Mouse (Mus musculus) kidney, postnatal 25 days (tissue): Measurements from ENCODE around the gene Iqgap1.
A peak's percentile ranks its signal among the peaks of the same experiment; 100 is the strongest.

Experiments
- DNase-seq, 2 experiments: peaks; one replicate each; pipeline ENCODE4 v3.0.0; 2021; ENCODE audit warnings: mixed read lengths in 2 of 2

The Iqgap1 gene

GRCm38 (mm10) chr7:80704066-80704465 lies 121.7 kb downstream of the Iqgap1 start:
- DNase-seq = no peak

GRCm38 (mm10) chr7:80702510-80702909 lies 123.3 kb downstream of the Iqgap1 start:
- DNase-seq = no peak

- no peak for DNase-seq
Observed at GRCm38 (mm10) chr7:80699709-80700108, 126.1 kb downstream of the Iqgap1 start.

- DNase-seq = no peak
Observed at GRCm38 (mm10) chr7:80698940-80699339, 126.8 kb downstream of the Iqgap1 start.

GRCm38 (mm10) chr7:80697859-80698258 lies 127.9 kb downstream of the Iqgap1 start:
- no peak for DNase-seq

- DNase-seq = no peak
Observed at GRCm38 (mm10) chr7:80696903-80697302, 128.9 kb downstream of the Iqgap1 start.

- DNase-seq = no peak
Observed at GRCm38 (mm10) chr7:80696334-80696733, 129.4 kb downstream of the Iqgap1 start.

GRCm38 (mm10) chr7:80692472-80692871 lies 133.3 kb downstream of the Iqgap1 start:
- no peak for DNase-seq

GRCm38 (mm10) chr7:80691131-80691530 lies 134.6 kb downstream of the Iqgap1 start:
- no peak for DNase-seq

GRCm38 (mm10) chr7:80689221-80689591 lies 136.6 kb downstream of the Iqgap1 start:
- DNase-seq = peak in 1 of 2 experiments; percentile 13

- DNase-seq = peak; percentile 68 to 86
Observed at GRCm38 (mm10) chr7:80688556-80689220, 137.1 kb downstream of the Iqgap1 start, which contains the start of gene Crtc3. Crtc3 (minus strand) TSS chr7:80688877.

GRCm38 (mm10) chr7:80687721-80688555 lies 137.8 kb downstream of the Iqgap1 start:
- peak; percentile 56 to 76 for DNase-seq

GRCm38 (mm10) chr7:80685639-80686038 lies 140.1 kb downstream of the Iqgap1 start:
- no peak for DNase-seq

- no peak for DNase-seq
Observed at GRCm38 (mm10) chr7:80682630-80683029, 143.1 kb downstream of the Iqgap1 start.

GRCm38 (mm10) chr7:80680218-80680847 lies 145.4 kb downstream of the Iqgap1 start:
- DNase-seq = no peak

GRCm38 (mm10) chr7:80672323-80672722 lies 153.5 kb downstream of the Iqgap1 start:
- DNase-seq = no peak

- no peak for DNase-seq
Observed at GRCm38 (mm10) chr7:80670889-80671288, 154.9 kb downstream of the Iqgap1 start.

- DNase-seq = peak; percentile 54 to 70
Observed at GRCm38 (mm10) chr7:80667190-80667589, 158.6 kb downstream of the Iqgap1 start.

- peak; percentile 41 to 50 for DNase-seq
Observed at GRCm38 (mm10) chr7:80666198-80666915, 159.4 kb downstream of the Iqgap1 start.
